Mouse (Mus musculus): ENCODE data around the gene Gm44502. TPM values are rescaled to one million over a fixed set of nuclear protein-coding genes. Genes with fewer than 3 reads are reported as not detected.

Gm44502 gene
- polyA plus RNA-seq, 1 experiment = 0.06 TPM

DNA sequence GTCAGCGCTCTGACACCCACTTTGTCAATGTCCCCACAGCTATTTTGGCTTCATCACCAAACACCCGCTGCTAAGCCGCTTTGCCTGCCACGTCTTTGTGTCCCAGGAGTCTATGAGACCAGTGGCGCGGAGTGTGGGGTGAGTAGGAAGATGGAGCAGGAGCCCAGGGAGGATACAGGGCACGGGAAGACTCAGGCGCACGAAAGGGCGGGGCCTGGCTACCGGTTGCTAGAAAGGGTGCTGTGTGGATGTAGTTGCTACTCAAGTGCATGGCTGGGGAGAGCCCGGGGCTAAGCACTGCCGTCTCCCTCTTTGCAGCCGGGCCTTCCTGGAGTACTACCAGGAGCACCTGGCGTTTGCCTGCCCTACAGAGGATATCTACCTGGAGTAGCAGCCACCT is 31.8 kb upstream of the Gm44502 start:
- Histone ChIP-seq H3K27me3 (ENCODE audit: control insufficient read depth, insufficient read depth, insufficient read length) (peaks cover 62% of the 10 kb centered on the region), H3K79me3 (ENCODE audit: low read depth) (no peaks in the 10 kb centered on the region), H3K4me3 (ENCODE audit: insufficient read depth, poor library complexity, severe bottlenecking) (no peak overlapping the region), H3ac (ENCODE audit: control insufficient read depth, insufficient read length, low read depth) (no peak overlapping the region), H3K36me3 (ENCODE audit: control insufficient read depth, insufficient read depth) (no peaks in the 10 kb centered on the region), H3K79me2 (ENCODE audit: control insufficient read depth, insufficient read depth) (no peaks in the 10 kb centered on the region)
- TF ChIP-seq FOSL1 (IDR thresholded peaks at IDR 0.05; ENCODE audit: insufficient read depth, low read length, poor library complexity, severe bottlenecking) = no peak
- no peak for TF ChIP-seq MYOG (IDR thresholded peaks at IDR 0.05; ENCODE audit: control insufficient read depth, extremely low read depth, insufficient read length)
- TF ChIP-seq MAX (IDR thresholded peaks at IDR 0.05) = no peak
- no peak for TF ChIP-seq CEBPB (IDR thresholded peaks at IDR 0.05; ENCODE audit: low read depth)
- no peak for TF ChIP-seq MYOD1 (IDR thresholded peaks at IDR 0.05; ENCODE audit: control insufficient read depth, insufficient read length, low read depth)
- TF ChIP-seq CTCF (IDR thresholded peaks at IDR 0.05; ENCODE audit: control insufficient read depth, insufficient read depth, insufficient read length) = no peak
- TF ChIP-seq USF1 (IDR thresholded peaks at IDR 0.05; ENCODE audit: low read depth) = no peak

GRCm38 (mm10) chr15:89460298-89460697 is 30.8 kb upstream of the Gm44502 start:
- Histone ChIP-seq H3K79me3 (ENCODE audit: low read depth) (no peaks in the 10 kb centered on the region), H3K79me2 (ENCODE audit: control insufficient read depth, insufficient read depth) (no peaks in the 10 kb centered on the region), H3K36me3 (ENCODE audit: control insufficient read depth, insufficient read depth) (no peaks in the 10 kb centered on the region), H3K4me3 (ENCODE audit: insufficient read depth, poor library complexity, severe bottlenecking) (no peak overlapping the region), H3K27me3 (ENCODE audit: control insufficient read depth, insufficient read depth, insufficient read length) (peaks cover 70% of the 10 kb centered on the region), H3ac (ENCODE audit: control insufficient read depth, insufficient read length, low read depth) (no peak overlapping the region)
- TF ChIP-seq CTCF (IDR thresholded peaks at IDR 0.05; ENCODE audit: control insufficient read depth, insufficient read depth, insufficient read length) = no peak

DNA sequence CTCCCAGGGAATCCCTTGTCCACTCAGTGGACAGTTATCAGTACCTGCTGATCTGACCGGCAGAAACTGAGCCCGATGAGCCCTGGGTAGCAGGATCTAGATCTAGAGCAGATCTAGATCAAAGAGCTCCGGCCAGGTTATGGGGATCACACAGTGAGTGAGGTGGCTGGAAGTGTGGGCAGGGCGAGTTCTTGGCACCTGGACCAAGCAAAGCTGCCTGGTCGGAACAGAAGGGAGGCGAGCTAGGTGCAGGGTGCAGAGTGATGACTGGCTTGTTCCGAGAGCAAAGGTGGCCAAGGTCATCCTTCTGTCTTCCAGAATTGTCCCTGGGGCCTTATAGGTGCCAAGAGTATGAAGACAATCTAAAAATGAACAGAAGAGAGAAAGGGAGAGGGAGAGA is 30.3 kb upstream of the Gm44502 start:
- Histone ChIP-seq H3K27me3 (ENCODE audit: control insufficient read depth, insufficient read depth, insufficient read length) (peaks cover 75% of the 10 kb centered on the region), H3K4me3 (ENCODE audit: insufficient read depth, poor library complexity, severe bottlenecking) (no peak overlapping the region), H3K79me2 (ENCODE audit: control insufficient read depth, insufficient read depth) (no peaks in the 10 kb centered on the region), H3K79me3 (ENCODE audit: low read depth) (no peaks in the 10 kb centered on the region), H3ac (ENCODE audit: control insufficient read depth, insufficient read length, low read depth) (no peak overlapping the region), H3K36me3 (ENCODE audit: control insufficient read depth, insufficient read depth) (no peaks in the 10 kb centered on the region)
- TF ChIP-seq USF1 (IDR thresholded peaks at IDR 0.05; ENCODE audit: low read depth) = no peak
- no peak for TF ChIP-seq MAX (IDR thresholded peaks at IDR 0.05)
- no peak for TF ChIP-seq CTCF (IDR thresholded peaks at IDR 0.05; ENCODE audit: control insufficient read depth, insufficient read depth, insufficient read length)
- no peak for TF ChIP-seq FOSL1 (IDR thresholded peaks at IDR 0.05; ENCODE audit: insufficient read depth, low read length, poor library complexity, severe bottlenecking)
- no peak for TF ChIP-seq CEBPB (IDR thresholded peaks at IDR 0.05; ENCODE audit: low read depth)
- no peak for TF ChIP-seq MYOD1 (IDR thresholded peaks at IDR 0.05; ENCODE audit: control insufficient read depth, insufficient read length, low read depth)
- no peak for TF ChIP-seq MYOG (IDR thresholded peaks at IDR 0.05; ENCODE audit: control insufficient read depth, extremely low read depth, insufficient read length)

DNA sequence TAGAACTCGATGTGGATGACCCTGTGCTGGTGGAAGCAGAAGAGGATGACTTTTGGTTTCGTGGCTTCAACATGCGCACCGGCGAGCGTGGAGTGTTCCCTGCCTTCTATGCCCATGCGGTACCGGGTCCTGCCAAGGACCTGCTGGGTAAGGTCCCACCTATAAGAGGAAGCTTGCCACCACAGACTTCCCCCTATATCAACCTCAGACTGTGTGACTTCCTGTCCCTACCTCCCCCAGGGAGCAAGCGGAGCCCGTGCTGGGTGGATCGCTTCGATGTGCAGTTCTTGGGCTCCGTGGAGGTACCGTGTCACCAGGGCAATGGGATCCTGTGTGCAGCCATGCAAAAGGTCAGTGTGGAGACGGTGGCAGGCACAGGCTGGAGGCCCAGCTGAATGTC is 29.4 kb upstream of the Gm44502 start:
- TF ChIP-seq USF1 (IDR thresholded peaks at IDR 0.05; ENCODE audit: low read depth) (no peak), MAX (IDR thresholded peaks at IDR 0.05) (no peak), MYOG (IDR thresholded peaks at IDR 0.05; ENCODE audit: control insufficient read depth, extremely low read depth, insufficient read length) (no peak), FOSL1 (IDR thresholded peaks at IDR 0.05; ENCODE audit: insufficient read depth, low read length, poor library complexity, severe bottlenecking) (no peak), MYOD1 (IDR thresholded peaks at IDR 0.05; ENCODE audit: control insufficient read depth, insufficient read length, low read depth) (no peak), CEBPB (IDR thresholded peaks at IDR 0.05; ENCODE audit: low read depth) (no peak), CTCF (IDR thresholded peaks at IDR 0.05; ENCODE audit: control insufficient read depth, insufficient read depth, insufficient read length) (no peak)
- peaks cover 76% of the 10 kb centered on the region for H3K27me3 ChIP-seq (ENCODE audit: control insufficient read depth, insufficient read depth, insufficient read length)
- H3ac ChIP-seq (ENCODE audit: control insufficient read depth, insufficient read length, low read depth) = no peak overlapping the region
- H3K79me2 ChIP-seq (ENCODE audit: control insufficient read depth, insufficient read depth) = no peaks in the 10 kb centered on the region
- no peak overlapping the region for H3K4me3 ChIP-seq (ENCODE audit: insufficient read depth, poor library complexity, severe bottlenecking)
- H3K36me3 ChIP-seq (ENCODE audit: control insufficient read depth, insufficient read depth) = no peaks in the 10 kb centered on the region
- no peaks in the 10 kb centered on the region for H3K79me3 ChIP-seq (ENCODE audit: low read depth)

DNA sequence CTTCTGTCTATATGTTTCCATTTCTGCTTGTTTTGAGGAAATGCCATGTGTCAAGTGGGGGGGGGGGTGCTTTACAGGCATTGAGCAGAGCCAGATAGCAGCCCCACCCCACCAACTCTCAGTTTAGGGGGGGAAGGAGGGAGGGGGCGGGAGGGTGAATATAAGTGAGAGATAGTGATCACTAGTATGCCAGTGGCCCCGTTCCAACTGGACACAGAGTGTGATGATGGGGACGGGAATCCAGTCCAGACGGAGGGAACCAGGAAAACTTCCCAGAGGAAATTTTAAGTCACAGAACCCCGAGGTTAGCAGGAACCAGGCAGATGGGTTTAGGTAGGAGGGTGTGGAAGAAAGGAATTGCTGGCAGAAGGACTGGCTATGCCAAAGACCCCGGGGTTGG is 26.1 kb upstream of the Gm44502 start:
- H3K27me3 ChIP-seq (ENCODE audit: control insufficient read depth, insufficient read depth, insufficient read length) = peaks cover 78% of the 10 kb centered on the region
- no peaks in the 10 kb centered on the region for H3K79me3 ChIP-seq (ENCODE audit: low read depth)
- H3K4me3 ChIP-seq (ENCODE audit: insufficient read depth, poor library complexity, severe bottlenecking) = no peak overlapping the region
- H3K79me2 ChIP-seq (ENCODE audit: control insufficient read depth, insufficient read depth) = no peaks in the 10 kb centered on the region
- H3K36me3 ChIP-seq (ENCODE audit: control insufficient read depth, insufficient read depth) = no peaks in the 10 kb centered on the region
- no peak for TF ChIP-seq MYOD1 (IDR thresholded peaks at IDR 0.05; ENCODE audit: control insufficient read depth, insufficient read length, low read depth)
- no peak for TF ChIP-seq MYOG (IDR thresholded peaks at IDR 0.05; ENCODE audit: control insufficient read depth, extremely low read depth, insufficient read length)
- TF ChIP-seq CTCF (IDR thresholded peaks at IDR 0.05; ENCODE audit: control insufficient read depth, insufficient read depth, insufficient read length) = no peak
- no peak for TF ChIP-seq USF1 (IDR thresholded peaks at IDR 0.05; ENCODE audit: low read depth)
- no peak for TF ChIP-seq CEBPB (IDR thresholded peaks at IDR 0.05; ENCODE audit: low read depth)
- no peak for TF ChIP-seq MAX (IDR thresholded peaks at IDR 0.05)
- TF ChIP-seq FOSL1 (IDR thresholded peaks at IDR 0.05; ENCODE audit: insufficient read depth, low read length, poor library complexity, severe bottlenecking) = no peak
- H3ac ChIP-seq (ENCODE audit: control insufficient read depth, insufficient read length, low read depth) = no peak overlapping the region

- no peaks in the 10 kb centered on the region for H3K36me3 ChIP-seq (ENCODE audit: control insufficient read depth, insufficient read depth)
- no peak for TF ChIP-seq CTCF (IDR thresholded peaks at IDR 0.05; ENCODE audit: control insufficient read depth, insufficient read depth, insufficient read length)
- TF ChIP-seq MYOD1 (IDR thresholded peaks at IDR 0.05; ENCODE audit: control insufficient read depth, insufficient read length, low read depth) = no peak
- TF ChIP-seq MYOG (IDR thresholded peaks at IDR 0.05; ENCODE audit: control insufficient read depth, extremely low read depth, insufficient read length) = no peak
- no peak for TF ChIP-seq USF1 (IDR thresholded peaks at IDR 0.05; ENCODE audit: low read depth)
- TF ChIP-seq MAX (IDR thresholded peaks at IDR 0.05) = no peak
- no peak for TF ChIP-seq FOSL1 (IDR thresholded peaks at IDR 0.05; ENCODE audit: insufficient read depth, low read length, poor library complexity, severe bottlenecking)
- no peak for TF ChIP-seq CEBPB (IDR thresholded peaks at IDR 0.05; ENCODE audit: low read depth)
- H3K27me3 ChIP-seq (ENCODE audit: control insufficient read depth, insufficient read depth, insufficient read length) = peaks cover 79% of the 10 kb centered on the region
- H3K79me2 ChIP-seq (ENCODE audit: control insufficient read depth, insufficient read depth) = no peaks in the 10 kb centered on the region
- no peak overlapping the region for H3K4me3 ChIP-seq (ENCODE audit: insufficient read depth, poor library complexity, severe bottlenecking)
- no peak overlapping the region for H3ac ChIP-seq (ENCODE audit: control insufficient read depth, insufficient read length, low read depth)
- no peaks in the 10 kb centered on the region for H3K79me3 ChIP-seq (ENCODE audit: low read depth)
Measured at GRCm38 (mm10) chr15:89454857-89455256, 25.4 kb upstream of the Gm44502 start.
